Mouse (Mus musculus): Measurements from ENCODE around the gene Gm20458. TPM values are rescaled to one million over a fixed set of nuclear protein-coding genes. Genes with fewer than 3 reads are reported as not detected.

The Gm20458 gene
- polyA plus RNA-seq, 1 experiment from 2014 or later = 6.9 TPM

- H3K4me2 ChIP-seq (replicated peaks) = no peak overlapping the region
- no peak overlapping the region for H3K27ac ChIP-seq (replicated peaks)
- no peaks in the 10 kb centered on the region for H3K27me3 ChIP-seq
- no peak overlapping the region for H3K4me3 ChIP-seq
- H3K36me3 ChIP-seq = no peaks in the 10 kb centered on the region
- no peak overlapping the region for H3K9ac ChIP-seq (replicated peaks)
- 82% methylated on average over 4 of the region's 4 CpGs for WGBS
- H3K9me3 ChIP-seq = no peaks in the 10 kb centered on the region
- no peaks in the 10 kb centered on the region for H3K4me1 ChIP-seq
- no peak for ATAC-seq (replicated peaks)
Observed at GRCm38 (mm10) chr2:164537003-164537402, 76.2 kb downstream of the Gm20458 start.

Other genes with a start within 250 kb of the Gm20458 start
- gene Wfdc15b, start 239.3 kb upstream of the Gm20458 start, polyA plus RNA-seq (2015; fragmentation: Nextera tagmentation; extraction: Ambion mirVana) = not detected in 2 replicates
- not detected in 2 replicates for gene Svs2, start 222.5 kb upstream of the Gm20458 start, polyA plus RNA-seq (2015; fragmentation: Nextera tagmentation; extraction: Ambion mirVana)
- gene Svs3b, start 204.3 kb upstream of the Gm20458 start, polyA plus RNA-seq (2015; fragmentation: Nextera tagmentation; extraction: Ambion mirVana) = not detected in 2 replicates
- not detected in 2 replicates for gene Svs4, start 182.5 kb upstream of the Gm20458 start, polyA plus RNA-seq (2015; fragmentation: Nextera tagmentation; extraction: Ambion mirVana)
- not detected in 2 replicates for gene Svs3a, start 171.7 kb upstream of the Gm20458 start, polyA plus RNA-seq (2015; fragmentation: Nextera tagmentation; extraction: Ambion mirVana)
- gene Svs6, start 144.2 kb upstream of the Gm20458 start, polyA plus RNA-seq (2015; fragmentation: Nextera tagmentation; extraction: Ambion mirVana) = not detected in 2 replicates
- gene Svs5, start 128.2 kb upstream of the Gm20458 start, polyA plus RNA-seq (2015; fragmentation: Nextera tagmentation; extraction: Ambion mirVana) = not detected in 2 replicates
- gene Slpi, start 71.9 kb upstream of the Gm20458 start, polyA plus RNA-seq (2015; fragmentation: Nextera tagmentation; extraction: Ambion mirVana) = 0.29 TPM in 1 of 2 replicates, not detected in the other
- 0.05 TPM in 1 of 2 replicates, not detected in the other for gene Rbpjl, start 57.8 kb upstream of the Gm20458 start, polyA plus RNA-seq (2015; fragmentation: Nextera tagmentation; extraction: Ambion mirVana)
- 0.94 and 1.1 TPM in 2 replicates for gene Matn4, start 55.8 kb upstream of the Gm20458 start, polyA plus RNA-seq (2015; fragmentation: Nextera tagmentation; extraction: Ambion mirVana)
- gene Sdc4, start 17.1 kb upstream of the Gm20458 start, polyA plus RNA-seq (2015; fragmentation: Nextera tagmentation; extraction: Ambion mirVana) = 6.1 and 6.4 TPM in 2 replicates
- 76.6 and 82.2 TPM in 2 replicates for gene Sys1, start 4.0 kb upstream of the Gm20458 start, polyA plus RNA-seq (2015; fragmentation: Nextera tagmentation; extraction: Ambion mirVana)
- gene Trp53tg5, start 12.8 kb downstream of the Gm20458 start, polyA plus RNA-seq (2015; fragmentation: Nextera tagmentation; extraction: Ambion mirVana) = not detected in 2 replicates
- gene Dbndd2, start 25.1 kb downstream of the Gm20458 start, polyA plus RNA-seq (2015; fragmentation: Nextera tagmentation; extraction: Ambion mirVana) = 8.1 and 9.1 TPM in 2 replicates
- gene Pigt, start 36.6 kb downstream of the Gm20458 start, polyA plus RNA-seq (2015; fragmentation: Nextera tagmentation; extraction: Ambion mirVana) = 55.5 and 60.0 TPM in 2 replicates
- gene Wfdc2, start 101.4 kb downstream of the Gm20458 start, polyA plus RNA-seq (2015; fragmentation: Nextera tagmentation; extraction: Ambion mirVana) = 4.3 and 4.5 TPM in 2 replicates
- gene Spint3, start 112.5 kb downstream of the Gm20458 start, polyA plus RNA-seq (2015; fragmentation: Nextera tagmentation; extraction: Ambion mirVana) = not detected in 2 replicates
- gene Wfdc6a, start 124.5 kb downstream of the Gm20458 start, polyA plus RNA-seq (2015; fragmentation: Nextera tagmentation; extraction: Ambion mirVana) = not detected in 2 replicates
- not detected in 2 replicates for gene Eppin, start 132.6 kb downstream of the Gm20458 start, polyA plus RNA-seq (2015; fragmentation: Nextera tagmentation; extraction: Ambion mirVana)
- gene Wfdc6b, start 152.6 kb downstream of the Gm20458 start, polyA plus RNA-seq (2015; fragmentation: Nextera tagmentation; extraction: Ambion mirVana) = not detected in 2 replicates
- gene Wfdc8, start 152.7 kb downstream of the Gm20458 start, polyA plus RNA-seq (2015; fragmentation: Nextera tagmentation; extraction: Ambion mirVana) = not detected in 2 replicates
- gene Wfdc16, start 177.8 kb downstream of the Gm20458 start, polyA plus RNA-seq (2015; fragmentation: Nextera tagmentation; extraction: Ambion mirVana) = not detected in 2 replicates
- gene Wfdc10, start 195.1 kb downstream of the Gm20458 start, polyA plus RNA-seq (2015; fragmentation: Nextera tagmentation; extraction: Ambion mirVana) = not detected in 2 replicates
- gene Wfdc9, start 195.6 kb downstream of the Gm20458 start, polyA plus RNA-seq (2015; fragmentation: Nextera tagmentation; extraction: Ambion mirVana) = not detected in 2 replicates
- not detected in 2 replicates for gene Wfdc11, start 213.1 kb downstream of the Gm20458 start, polyA plus RNA-seq (2015; fragmentation: Nextera tagmentation; extraction: Ambion mirVana)
- gene Wfdc13, start 224.1 kb downstream of the Gm20458 start, polyA plus RNA-seq (2015; fragmentation: Nextera tagmentation; extraction: Ambion mirVana) = not detected in 2 replicates
- gene Spint4, start 237.5 kb downstream of the Gm20458 start, polyA plus RNA-seq (2015; fragmentation: Nextera tagmentation; extraction: Ambion mirVana) = not detected in 2 replicates

All from forebrain, embryonic 15.5 days (tissue).